Mouse (Mus musculus): ENCODE results near the gene Cd2bp2. TPM values are rescaled to one million over a fixed set of nuclear protein-coding genes. Genes with fewer than 3 reads are reported as not detected.

Cd2bp2 gene
- polyA plus RNA-seq, 1 experiment from 2014 or later: 96.5 TPM

GRCm38 (mm10) chr7:127223106-127223505 is 27.3 kb upstream of the Cd2bp2 start:
- ATAC-seq (replicated peaks; ENCODE audit: low FRiP score) (no peak), DNase-seq (ENCODE audit: low spot score) (no peak)
- H3K36me3 ChIP-seq (ENCODE audit: control insufficient read depth, insufficient read depth, low read length): no peaks in the 10 kb centered on the region; the same call in 1 of the 2 replicates
- no peak overlapping the region for H3K4me2 ChIP-seq (ENCODE audit: low read depth, low read length, severe bottlenecking)
- no peaks in the 10 kb centered on the region for H3K9me3 ChIP-seq (ENCODE audit: control insufficient read depth, low read length)
- no peaks in the 10 kb centered on the region for H3K27me3 ChIP-seq (ENCODE audit: control insufficient read depth, insufficient read depth, low read length)
- no peak overlapping the region for H3K27ac ChIP-seq (ENCODE audit: low read depth, low read length)
- WGBS: 99% methylated on average over 3 of the region's 3 CpGs
- no peak overlapping the region for H3K9ac ChIP-seq (ENCODE audit: low read length)
- no peaks in the 10 kb centered on the region for H3K4me1 ChIP-seq (replicated peaks; ENCODE audit: control insufficient read depth, insufficient read depth, low read length)
- H3K4me3 ChIP-seq (ENCODE audit: low read depth, low read length): no peak overlapping the region

- no peaks in the 10 kb centered on the region for H3K9me3 ChIP-seq (ENCODE audit: control insufficient read depth, low read length)
- no peaks in the 10 kb centered on the region for H3K27me3 ChIP-seq (ENCODE audit: control insufficient read depth, insufficient read depth, low read length)
- ATAC-seq (replicated peaks; ENCODE audit: low FRiP score): no peak
- H3K4me2 ChIP-seq (ENCODE audit: low read depth, low read length, severe bottlenecking): no peak overlapping the region
- no peak overlapping the region for H3K4me3 ChIP-seq (ENCODE audit: low read depth, low read length)
- H3K4me1 ChIP-seq (replicated peaks; ENCODE audit: control insufficient read depth, insufficient read depth, low read length): no peaks in the 10 kb centered on the region
- H3K9ac ChIP-seq (ENCODE audit: low read length): no peak overlapping the region
- 86% methylated on average over 6 of the region's 6 CpGs for WGBS
- H3K36me3 ChIP-seq (ENCODE audit: control insufficient read depth, insufficient read depth, low read length): no peaks in the 10 kb centered on the region; the same call in 1 of the 2 replicates
- H3K27ac ChIP-seq (ENCODE audit: low read depth, low read length): no peak overlapping the region
- no peak for DNase-seq (ENCODE audit: low spot score)
Observed at GRCm38 (mm10) chr7:127220440-127220839, 24.6 kb upstream of the Cd2bp2 start.

- Histone ChIP-seq H3K4me3 (ENCODE audit: low read depth, low read length) (no peak overlapping the region), H3K27ac (ENCODE audit: low read depth, low read length) (no peak overlapping the region), H3K36me3 (ENCODE audit: control insufficient read depth, insufficient read depth, low read length) (no peaks in the 10 kb centered on the region; the same call in 1 of the 2 replicates), H3K4me1 (replicated peaks; ENCODE audit: control insufficient read depth, insufficient read depth, low read length) (no peaks in the 10 kb centered on the region), H3K27me3 (ENCODE audit: control insufficient read depth, insufficient read depth, low read length) (peaks cover 3% of the 10 kb centered on the region; the same call in 1 of the 2 replicates), H3K4me2 (ENCODE audit: low read depth, low read length, severe bottlenecking) (no peak overlapping the region), H3K9ac (ENCODE audit: low read length) (no peak overlapping the region), H3K9me3 (ENCODE audit: control insufficient read depth, low read length) (no peaks in the 10 kb centered on the region)
- ATAC-seq (replicated peaks; ENCODE audit: low FRiP score) (no peak), DNase-seq (ENCODE audit: low spot score) (no peak)
- WGBS: 88% methylated on average over 4 of the region's 4 CpGs
Observed at GRCm38 (mm10) chr7:127218670-127219069, 22.8 kb upstream of the Cd2bp2 start.

GRCm38 (mm10) chr7:127217901-127218642 is 22.2 kb upstream of the Cd2bp2 start:
- H3K4me1 ChIP-seq (replicated peaks; ENCODE audit: control insufficient read depth, insufficient read depth, low read length): no peaks in the 10 kb centered on the region
- 80% methylated on average over 10 of the region's 10 CpGs for WGBS
- no peaks in the 10 kb centered on the region; the same call in 1 of the 2 replicates for H3K36me3 ChIP-seq (ENCODE audit: control insufficient read depth, insufficient read depth, low read length)
- H3K27ac ChIP-seq (ENCODE audit: low read depth, low read length): no peak overlapping the region
- no peak overlapping the region for H3K9ac ChIP-seq (ENCODE audit: low read length)
- H3K4me3 ChIP-seq (ENCODE audit: low read depth, low read length): no peak overlapping the region
- ATAC-seq (replicated peaks; ENCODE audit: low FRiP score) (no peak), DNase-seq (ENCODE audit: low spot score) (no peak)
- no peaks in the 10 kb centered on the region for H3K9me3 ChIP-seq (ENCODE audit: control insufficient read depth, low read length)
- peaks cover 3% of the 10 kb centered on the region; the same call in 1 of the 2 replicates for H3K27me3 ChIP-seq (ENCODE audit: control insufficient read depth, insufficient read depth, low read length)
- no peak overlapping the region for H3K4me2 ChIP-seq (ENCODE audit: low read depth, low read length, severe bottlenecking)

GRCm38 (mm10) chr7:127217475-127217874 is 21.6 kb upstream of the Cd2bp2 start:
- Histone ChIP-seq H3K36me3 (ENCODE audit: control insufficient read depth, insufficient read depth, low read length) (no peaks in the 10 kb centered on the region; the same call in 1 of the 2 replicates), H3K9me3 (ENCODE audit: control insufficient read depth, low read length) (no peaks in the 10 kb centered on the region), H3K27me3 (ENCODE audit: control insufficient read depth, insufficient read depth, low read length) (peaks cover 3% of the 10 kb centered on the region), H3K27ac (ENCODE audit: low read depth, low read length) (no peak overlapping the region), H3K9ac (ENCODE audit: low read length) (no peak overlapping the region), H3K4me1 (replicated peaks; ENCODE audit: control insufficient read depth, insufficient read depth, low read length) (no peaks in the 10 kb centered on the region), H3K4me2 (ENCODE audit: low read depth, low read length, severe bottlenecking) (no peak overlapping the region), H3K4me3 (ENCODE audit: low read depth, low read length) (no peak overlapping the region)
- WGBS: 83% methylated on average over 6 of the region's 6 CpGs
- ATAC-seq (replicated peaks; ENCODE audit: low FRiP score) (no peak), DNase-seq (ENCODE audit: low spot score) (no peak)

GRCm38 (mm10) chr7:127216307-127216706 is 20.5 kb upstream of the Cd2bp2 start:
- no peak for ATAC-seq (replicated peaks; ENCODE audit: low FRiP score)
- H3K9me3 ChIP-seq (ENCODE audit: control insufficient read depth, low read length): no peaks in the 10 kb centered on the region
- 88% methylated on average over 5 of the region's 5 CpGs for WGBS

GRCm38 (mm10) chr7:127214981-127215871 is 19.4 kb upstream of the Cd2bp2 start:
- no peak overlapping the region for H3K27ac ChIP-seq (ENCODE audit: low read depth, low read length)
- WGBS: 25% methylated on average over 33 of the region's 33 CpGs
- H3K9ac ChIP-seq (ENCODE audit: low read length): no peak overlapping the region
- peak overlapping the region; percentile 38 for H3K4me2 ChIP-seq (ENCODE audit: low read depth, low read length, severe bottlenecking)
- H3K4me3 ChIP-seq (ENCODE audit: low read depth, low read length): peak overlapping the region; percentile 11; the same call in 1 of the 2 replicates
- peaks cover 3% of the 10 kb centered on the region for H3K27me3 ChIP-seq (ENCODE audit: control insufficient read depth, insufficient read depth, low read length)
- no peaks in the 10 kb centered on the region for H3K36me3 ChIP-seq (ENCODE audit: control insufficient read depth, insufficient read depth, low read length)
- H3K4me1 ChIP-seq (replicated peaks; ENCODE audit: control insufficient read depth, insufficient read depth, low read length): no peaks in the 10 kb centered on the region
- peak; percentile 80 for DNase-seq (ENCODE audit: low spot score)
- no peaks in the 10 kb centered on the region for H3K9me3 ChIP-seq (ENCODE audit: control insufficient read depth, low read length)
- ATAC-seq (replicated peaks; ENCODE audit: low FRiP score): no peak

More at GRCm38 (mm10) chr7:127216307-127216706, 20.5 kb upstream of the Cd2bp2 start:
- no peak overlapping the region for H3K4me3 ChIP-seq (ENCODE audit: low read depth, low read length)
- DNase-seq (ENCODE audit: low spot score): no peak
- no peaks in the 10 kb centered on the region for H3K36me3 ChIP-seq (ENCODE audit: control insufficient read depth, insufficient read depth, low read length)
- H3K4me1 ChIP-seq (replicated peaks; ENCODE audit: control insufficient read depth, insufficient read depth, low read length): no peaks in the 10 kb centered on the region
- peaks cover 3% of the 10 kb centered on the region for H3K27me3 ChIP-seq (ENCODE audit: control insufficient read depth, insufficient read depth, low read length)
- H3K4me2 ChIP-seq (ENCODE audit: low read depth, low read length, severe bottlenecking): no peak overlapping the region
- H3K9ac ChIP-seq (ENCODE audit: low read length): no peak overlapping the region
- H3K27ac ChIP-seq (ENCODE audit: low read depth, low read length): no peak overlapping the region

- peaks cover 3% of the 10 kb centered on the region for H3K27me3 ChIP-seq (ENCODE audit: control insufficient read depth, insufficient read depth, low read length)
- no peaks in the 10 kb centered on the region for H3K36me3 ChIP-seq (ENCODE audit: control insufficient read depth, insufficient read depth, low read length)
- H3K9me3 ChIP-seq (ENCODE audit: control insufficient read depth, low read length): no peaks in the 10 kb centered on the region
- no peak for DNase-seq (ENCODE audit: low spot score)
- H3K4me1 ChIP-seq (replicated peaks; ENCODE audit: control insufficient read depth, insufficient read depth, low read length): peaks cover under 1% of the 10 kb centered on the region; the same call in 1 of the 2 replicates
- H3K27ac ChIP-seq (ENCODE audit: low read depth, low read length): no peak overlapping the region
- no peak overlapping the region for H3K9ac ChIP-seq (ENCODE audit: low read length)
- no peak overlapping the region for H3K4me3 ChIP-seq (ENCODE audit: low read depth, low read length)
- no peak for ATAC-seq (replicated peaks; ENCODE audit: low FRiP score)
- no peak overlapping the region for H3K4me2 ChIP-seq (ENCODE audit: low read depth, low read length, severe bottlenecking)
- 28% methylated on average over 21 of the region's 21 CpGs for WGBS
Observed at GRCm38 (mm10) chr7:127214521-127214920, 18.7 kb upstream of the Cd2bp2 start.

Measured in forebrain, embryonic 11.5 days (tissue).